Mouse (Mus musculus) ES-E14 (cell line): ENCODE data around the gene Nme7.

Experiments used
- HCFC1 ChIP-seq: IDR thresholded peaks from 2 replicates; pipeline ENCODE4 v1.6.1; 2012; ENCODE audit warnings: low read length, inconsistent platforms, borderline replicate concordance; ENCODE audit not compliant: insufficient read depth
- MAFK ChIP-seq: IDR thresholded peaks from 2 replicates; pipeline ENCODE4 v1.6.1; 2014; ENCODE audit warnings: mild to moderate bottlenecking, low read depth, low read length, inconsistent platforms; ENCODE audit not compliant: insufficient read depth
- ZC3H11A ChIP-seq: IDR thresholded peaks from 2 replicates; pipeline ENCODE4 v1.6.1; 2012; ENCODE audit warnings: low read depth, mild to moderate bottlenecking, inconsistent platforms, low read length, borderline replicate concordance
- ZNF384 ChIP-seq: IDR thresholded peaks from 2 replicates; pipeline ENCODE4 v1.6.1; 2012; ENCODE audit warnings: low read depth, low read length, inconsistent platforms

GRCm38 (mm10) chr1:164399578-164399977, 95.7 kb downstream of the Nme7 start:
- TF ChIP-seq ZC3H11A (no peak), MAFK (no peak), ZNF384 (no peak), HCFC1 (no peak)
